Mouse (Mus musculus): Measurements from ENCODE around the gene Lmod1. TPM values are rescaled to one million over a fixed set of nuclear protein-coding genes. Genes with fewer than 3 reads are reported as not detected.

Lmod1 gene
- polyA plus RNA-seq (2012; ENCODE audit: low replicate concordance) = not detected in 2 replicates

DNA sequence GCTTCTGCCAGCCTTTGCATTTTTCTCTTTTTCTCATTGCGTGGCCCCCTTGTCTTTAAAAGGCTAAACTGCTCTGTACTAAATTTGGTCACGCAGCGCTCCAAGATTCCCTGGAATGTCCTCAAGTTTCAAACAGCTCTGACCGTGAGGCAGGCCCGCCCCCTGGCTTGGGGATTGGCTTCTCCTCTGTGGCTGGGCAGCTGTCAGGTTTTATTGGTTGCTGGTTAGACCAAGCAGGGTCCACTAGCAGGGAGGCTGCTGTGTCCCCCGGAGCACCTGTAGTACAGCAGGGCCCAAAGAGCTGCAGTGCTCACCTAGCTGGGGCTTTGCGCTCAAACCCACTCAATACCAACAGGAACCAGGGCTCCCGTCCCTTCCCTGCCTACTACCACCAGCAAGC, at the start of gene Lmod1:
TSS of gene Lmod1 (plus strand) at position 237 of the 400 bp plus-strand sequence.

DNA sequence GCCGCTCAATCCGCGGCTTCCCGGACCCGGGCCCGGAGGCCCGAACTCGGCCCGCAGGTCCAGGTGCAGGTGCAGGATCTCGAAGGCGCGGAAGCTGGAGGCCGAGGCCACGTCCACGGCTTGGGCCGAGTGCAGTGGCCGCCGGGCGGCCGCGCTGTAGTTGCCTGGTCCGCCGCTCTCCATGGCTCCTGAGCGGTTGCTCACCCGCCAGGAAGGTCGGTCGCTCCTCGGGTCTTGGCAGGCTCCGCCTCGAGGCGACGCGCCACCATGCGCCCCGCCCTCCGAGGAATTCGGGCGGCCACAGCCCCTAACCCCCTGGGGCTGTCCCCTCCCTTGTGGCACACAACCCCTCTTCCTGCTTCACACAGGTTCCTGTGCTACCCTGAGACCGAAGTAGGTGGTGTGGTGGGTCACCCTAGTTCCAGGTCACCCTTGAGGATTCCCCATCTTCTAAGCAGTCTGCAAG, 40.7 kb upstream of the Lmod1 start, which contains the start of gene Rnpep:
TSS of gene Rnpep (minus strand) at position 259 of the 466 bp plus-strand sequence.

GRCm38 (mm10) chr1:135313284-135314031, 11.1 kb upstream of the Lmod1 start, which contains the start of gene Timm17a:
Gene Timm17a (minus strand): TSS chr1:135313778.

GRCm38 (mm10) chr1:135374868-135375581, 50.4 kb downstream of the Lmod1 start, which contains the start of gene Shisa4:
Gene Shisa4 (minus strand): TSS chr1:135375237.

Other genes starting within 250 kb of the Lmod1 start
- gene Lgr6, start 219.5 kb upstream of the Lmod1 start, polyA plus RNA-seq (2012; ENCODE audit: low replicate concordance) = 0.07 TPM in 1 of 2 replicates, not detected in the other
- 143 and 281 TPM in 2 replicates for gene Ptpn7, start 192.1 kb upstream of the Lmod1 start, polyA plus RNA-seq (2012; ENCODE audit: low replicate concordance)
- gene Arl8a, start 178.0 kb upstream of the Lmod1 start, polyA plus RNA-seq (2012; ENCODE audit: low replicate concordance) = 57.0 and 66.5 TPM in 2 replicates
- gene Gpr37l1, start 157.1 kb upstream of the Lmod1 start, polyA plus RNA-seq (2012; ENCODE audit: low replicate concordance) = not detected in 2 replicates
- not detected in 2 replicates for gene Elf3, start 66.2 kb upstream of the Lmod1 start, polyA plus RNA-seq (2012; ENCODE audit: low replicate concordance)
- gene Rnpep, start 40.7 kb upstream of the Lmod1 start, polyA plus RNA-seq (2012; ENCODE audit: low replicate concordance) = 33.8 and 37.6 TPM in 2 replicates
- 1.3 and 2.8 TPM in 2 replicates for gene Timm17a, start 11.0 kb upstream of the Lmod1 start, polyA plus RNA-seq (2012; ENCODE audit: low replicate concordance)
- 0.55 and 1.2 TPM in 2 replicates for gene Shisa4, start 50.4 kb downstream of the Lmod1 start, polyA plus RNA-seq (2012; ENCODE audit: low replicate concordance)
- 4.3 and 11.6 TPM in 2 replicates for gene Ipo9, start 105.7 kb downstream of the Lmod1 start, polyA plus RNA-seq (2012; ENCODE audit: low replicate concordance)

Data from leukemia stem cell, adult 10-12 weeks (primary cell).